Mouse (Mus musculus): Measurements from ENCODE around the gene Rnf126.

DNA sequence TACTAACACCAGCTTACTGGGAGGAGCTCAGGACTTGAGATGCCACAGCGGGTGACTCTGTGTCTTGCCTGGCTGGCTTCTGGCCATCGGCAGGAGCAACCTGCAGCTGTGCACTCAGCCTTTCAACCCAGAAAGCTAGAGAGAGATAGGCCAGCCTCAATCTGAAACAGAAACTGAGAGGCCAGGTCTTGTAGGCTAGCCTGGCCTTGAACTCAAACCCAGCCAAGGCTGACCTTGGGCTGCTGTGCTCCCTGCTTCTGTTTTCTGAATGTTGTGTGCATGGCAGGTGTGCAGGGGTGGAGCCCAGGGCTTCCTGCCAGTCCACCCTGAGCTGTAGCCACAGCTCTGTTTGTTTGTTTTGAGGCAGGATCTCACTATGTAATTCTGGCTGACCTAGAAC lies 6.5 kb upstream of the Rnf126 start:
- TF ChIP-seq TAL1 (IDR thresholded peaks at IDR 0.05; ENCODE audit: low read length): no peak
- no peak for TF ChIP-seq GATA1 (IDR thresholded peaks at IDR 0.05; ENCODE audit: low read length)

All from erythroblast, embryonic 14.5 days (primary cell).